Mouse (Mus musculus) fat pad, adult 2 months (tissue): ENCODE data around the gene Gm42688.

Experiments used
- DNase-seq: peaks from one replicate; pipeline ENCODE4 v3.0.0-alpha.2; 2011; ENCODE audit warnings: low read depth, low spot score; ENCODE audit errors: extremely low read depth

Gm42688 gene

DNA sequence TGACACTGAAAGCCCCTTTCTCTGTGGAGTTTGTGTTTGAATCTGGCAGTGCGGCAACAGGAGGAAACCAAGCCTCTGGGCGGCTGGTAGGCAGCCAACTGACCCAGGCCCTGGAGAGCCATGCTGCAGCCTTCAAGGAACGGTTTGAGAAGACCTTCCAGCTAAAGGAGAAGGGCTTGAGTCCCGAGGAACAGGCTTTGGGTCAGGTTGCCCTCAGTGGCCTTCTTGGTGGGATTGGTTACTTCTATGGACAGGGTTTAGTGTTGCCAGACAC lies 15.7 kb downstream of the Gm42688 start:
- DNase-seq: no peak

- no peak for DNase-seq
Measured at GRCm38 (mm10) chr6:83117616-83118015, 16.2 kb downstream of the Gm42688 start.

GRCm38 (mm10) chr6:83118369-83118768 lies 17.0 kb downstream of the Gm42688 start:
- DNase-seq: no peak

- DNase-seq: no peak
Measured at GRCm38 (mm10) chr6:83118825-83119733, 17.7 kb downstream of the Gm42688 start.

GRCm38 (mm10) chr6:83119734-83120051 lies 18.3 kb downstream of the Gm42688 start:
- DNase-seq: no peak

GRCm38 (mm10) chr6:83120930-83121862 lies 19.8 kb downstream of the Gm42688 start, which contains the start of gene Wbp1:
TSS of gene Wbp1 (minus strand) at chr6:83121559.
- peak; percentile 97 for DNase-seq

GRCm38 (mm10) chr6:83121863-83122710 lies 20.7 kb downstream of the Gm42688 start:
- no peak for DNase-seq

DNA sequence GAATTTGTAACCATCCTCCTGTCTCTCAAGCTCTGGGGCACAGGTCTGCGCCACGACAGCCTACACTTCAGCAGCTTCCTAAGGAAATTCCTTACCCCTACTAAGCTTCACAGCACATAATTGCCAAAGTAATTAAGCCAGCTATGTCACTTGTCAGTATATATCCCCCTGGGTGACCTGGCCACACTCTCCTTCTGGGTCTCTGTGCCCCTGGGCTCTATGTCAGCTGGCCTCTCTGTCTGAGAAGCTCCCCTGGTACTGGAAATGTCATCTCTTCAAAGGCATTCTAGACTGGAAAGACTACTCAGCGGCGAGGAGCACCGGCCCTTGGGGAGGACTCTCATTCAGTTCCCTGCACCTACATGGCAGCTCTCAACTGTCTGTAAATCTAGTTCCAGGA lies 21.5 kb downstream of the Gm42688 start:
- no peak for DNase-seq

DNA sequence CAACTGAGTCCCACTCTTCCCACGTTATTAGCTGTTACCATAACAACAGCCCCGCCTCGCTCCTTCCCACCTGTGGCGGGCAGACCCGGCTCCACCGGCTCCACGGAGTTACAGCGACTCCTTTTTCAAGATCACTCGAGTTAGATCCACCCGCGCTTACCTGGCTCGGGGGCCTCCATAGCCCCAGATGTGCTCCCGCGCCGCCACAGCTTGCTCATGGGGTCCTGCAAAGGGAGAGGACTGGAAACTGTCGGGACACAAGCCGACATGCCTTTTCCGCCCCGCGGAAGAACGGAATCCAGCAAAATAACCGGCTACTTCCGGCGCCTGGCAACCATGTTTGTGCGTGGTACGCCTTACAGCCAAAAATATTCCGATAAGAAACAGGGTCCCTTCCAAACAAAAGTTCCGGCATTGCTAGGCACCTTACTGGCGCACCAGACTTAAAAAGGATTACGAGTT lies 23.5 kb downstream of the Gm42688 start:
- peak; percentile 68 for DNase-seq

- DNase-seq: no peak
Measured at GRCm38 (mm10) chr6:83125331-83125730, 23.9 kb downstream of the Gm42688 start, which contains the start of gene Ino80b. TSS of gene Ino80b (minus strand) at chr6:83125431.

GRCm38 (mm10) chr6:83127419-83127818 lies 26.0 kb downstream of the Gm42688 start:
- DNase-seq: no peak

DNA sequence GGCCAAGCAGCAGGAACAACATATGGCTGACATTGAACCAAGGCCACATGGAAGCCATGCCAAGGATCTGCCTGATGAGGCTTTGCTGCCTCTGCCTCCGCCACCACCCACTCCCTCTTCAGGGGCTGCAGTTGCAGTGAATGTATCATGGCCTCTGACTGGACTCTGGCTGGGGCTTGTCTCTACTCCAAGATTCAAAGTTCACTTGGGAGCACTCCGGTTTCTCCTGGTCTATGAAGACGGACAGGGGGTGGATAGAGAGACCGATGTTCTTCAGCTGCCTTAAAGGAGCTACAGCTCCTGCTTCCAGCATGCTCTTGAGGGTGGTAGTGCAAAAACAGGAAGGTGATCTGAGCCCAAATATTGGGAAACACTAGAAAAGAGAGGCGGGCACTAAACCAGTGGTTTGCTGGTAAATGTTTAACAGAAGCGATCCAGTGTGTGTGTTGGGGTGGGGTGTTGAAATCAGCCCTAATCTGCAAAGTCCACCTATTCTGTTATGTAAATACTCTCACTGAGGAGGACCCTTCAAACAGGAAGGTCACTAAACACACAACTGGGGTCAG lies 30.1 kb downstream of the Gm42688 start:
- no peak for DNase-seq

DNA sequence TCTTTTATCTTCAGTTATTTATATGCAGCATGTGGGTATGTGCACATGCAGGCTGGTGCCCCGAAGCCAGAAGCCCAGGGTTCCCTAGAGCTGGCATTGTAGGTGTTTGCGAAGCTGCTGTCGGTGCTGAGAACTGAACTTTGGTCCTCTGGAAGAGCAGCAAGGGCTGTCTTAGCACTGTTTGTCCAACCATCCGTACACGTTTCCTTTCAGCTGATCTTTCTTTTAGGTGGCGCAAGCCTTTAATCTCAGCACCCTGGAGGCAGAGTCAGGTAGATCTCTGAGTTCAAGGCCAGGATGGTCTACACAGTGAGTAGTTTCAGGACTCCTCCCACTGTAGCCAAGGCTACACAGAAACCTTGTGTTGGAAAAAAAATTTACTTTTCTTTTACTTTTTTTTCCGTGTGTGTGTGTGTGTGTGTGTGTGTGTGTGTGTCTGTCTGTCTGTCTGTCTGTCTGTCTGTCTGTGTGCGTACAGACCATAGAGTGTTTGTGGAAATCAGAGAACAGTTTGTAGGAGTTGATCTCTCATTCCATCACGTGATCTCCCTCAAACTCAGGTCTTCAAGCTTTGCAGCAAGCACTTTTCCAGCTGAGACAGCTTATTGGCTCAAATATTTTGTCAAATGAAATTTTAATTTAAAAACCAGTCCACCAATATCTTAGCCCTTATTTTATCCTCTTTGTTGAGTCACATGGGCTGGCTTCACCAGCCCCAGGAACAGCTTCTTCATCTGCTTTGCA lies 30.9 kb downstream of the Gm42688 start:
- DNase-seq: no peak

GRCm38 (mm10) chr6:83134226-83134625 lies 32.8 kb downstream of the Gm42688 start:
- DNase-seq: no peak

GRCm38 (mm10) chr6:83134951-83135513 lies 33.6 kb downstream of the Gm42688 start, which contains the start of gene Rtkn:
TSS of gene Rtkn (plus strand) at chr6:83135463.
- no peak for DNase-seq

DNA sequence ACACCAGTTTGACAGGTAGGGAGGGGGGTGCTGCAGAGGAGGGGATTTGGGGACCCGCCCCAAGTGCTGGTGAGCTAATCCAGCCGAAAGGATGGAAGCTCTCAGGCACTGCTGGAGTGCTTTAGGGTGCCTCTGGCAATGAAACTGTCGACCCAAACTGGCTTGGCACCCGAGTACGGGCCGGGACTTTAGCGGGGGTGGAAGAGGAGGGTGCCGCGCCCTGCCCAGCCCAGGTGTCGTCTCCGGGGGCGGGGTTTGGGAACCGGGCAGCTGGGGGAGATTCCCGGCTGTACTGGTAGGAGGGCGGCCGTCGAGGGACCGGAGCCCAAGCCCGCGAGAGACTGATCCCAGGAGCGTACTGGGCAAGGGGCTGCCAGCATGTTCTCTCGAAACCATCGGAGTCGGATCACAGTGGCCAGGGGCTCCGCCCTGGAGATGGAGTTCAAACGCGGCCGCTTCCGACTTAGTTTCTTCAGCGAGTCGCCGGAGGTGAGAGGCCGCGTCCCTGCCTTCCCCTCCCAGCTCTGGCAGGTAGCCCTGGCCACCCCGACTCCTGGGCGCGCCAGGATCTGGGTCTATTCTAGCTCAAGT lies 34.2 kb downstream of the Gm42688 start:
- no peak for DNase-seq

DNA sequence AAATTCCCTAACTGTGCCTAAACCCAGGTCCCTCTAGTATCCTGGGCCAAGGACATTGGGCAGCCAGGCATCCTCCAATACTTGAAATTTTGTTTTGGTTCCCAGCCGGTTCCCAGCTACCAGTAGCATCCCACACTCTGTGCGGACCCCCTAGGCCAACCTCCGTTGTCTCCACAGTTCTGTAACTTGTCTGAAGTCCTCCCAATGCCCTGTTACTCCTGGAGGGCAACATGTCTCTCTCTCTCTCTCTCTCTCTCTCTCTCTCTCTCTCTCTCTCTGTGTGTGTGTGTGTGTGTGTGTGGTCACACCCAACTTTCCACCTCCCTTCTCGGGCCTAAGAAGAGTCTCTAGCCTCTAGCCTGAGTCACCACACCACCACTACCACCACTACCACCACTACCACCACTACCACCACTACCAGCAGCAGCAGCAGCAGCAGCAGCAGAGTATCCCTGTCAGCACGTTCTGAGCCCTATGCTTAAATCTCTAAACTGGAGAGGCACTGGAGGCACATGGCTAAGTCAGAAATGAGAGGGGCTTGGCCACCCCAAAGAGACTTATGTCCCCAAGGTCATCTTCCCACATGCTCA lies 35.0 kb downstream of the Gm42688 start:
- no peak for DNase-seq

- no peak for DNase-seq
Measured at GRCm38 (mm10) chr6:83136881-83137575, 35.6 kb downstream of the Gm42688 start.
